Comparison of ENCODE assay signal across 19 mouse cellular contexts in the genomic region with DNA sequence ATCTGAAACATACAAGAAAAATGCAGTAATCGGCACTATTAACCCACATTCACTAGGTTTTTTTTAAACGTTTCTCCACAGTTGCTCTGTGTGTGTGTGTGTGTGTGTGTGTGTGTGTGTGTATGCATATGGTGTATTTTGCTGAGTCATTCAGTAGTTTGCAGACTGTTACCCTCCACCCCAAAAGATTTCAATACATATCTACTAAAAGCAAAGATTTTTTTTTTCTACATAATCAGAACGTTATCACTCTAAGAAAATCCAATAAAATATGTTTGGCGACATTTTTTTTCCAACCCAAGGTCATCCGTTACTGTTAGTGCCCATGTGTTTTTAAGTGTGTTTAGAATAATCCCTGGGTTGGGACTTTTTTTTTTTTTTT.
"Had no signal": no experiment of that assay in that cellular context is flagged by ENCODE, and none has a peak within 500 bp of the region (broad histone marks: within the 10 kb centered on the region; RNA-seq: fewer than 3 reads in every experiment).

No protein-coding gene starts in this region.

- ATAC-seq: liver, postnatal 0 days; lung, postnatal 0 days had no signal

- H3K9ac ChIP-seq: limb, embryonic 15.5 days; liver, embryonic 14.5 days; liver, postnatal 0 days had no signal

- H3K9me3 ChIP-seq: limb, embryonic 12.5 days; limb, embryonic 15.5 days had no signal

- DNase-seq: kidney, adult 18-20 months; kidney, adult 9 months; kidney, postnatal 25 days; left cerebral cortex, postnatal 4 days; liver, postnatal 0 days; lung, embryonic 14.5 days; lung, postnatal 36 days; midbrain, embryonic 14.5 days; right cerebral cortex, adult 18-20 months; right cerebral cortex, postnatal 14 days; right cerebral cortex, postnatal 4 days; thymus, adult 2 months; thymus, postnatal 14 days; thymus, postnatal 4 days had no signal

- H3K27ac ChIP-seq: limb, embryonic 12.5 days; liver, embryonic 14.5 days; stomach, postnatal 0 days had no signal

- H3K27me3 ChIP-seq: limb, embryonic 12.5 days; limb, embryonic 15.5 days had no signal

- H3K36me3 ChIP-seq: limb, embryonic 12.5 days; limb, embryonic 15.5 days had no signal
